Mouse (Mus musculus) NIH3T3 (cell line): ENCODE data around the gene Vmn1r93.
"Not testable (repeated sequence)": the region's sequence is repeated elsewhere in the genome, so short reads cannot be mapped to it uniquely, and the experiment has no call there.

ENCODE experiments used
- DNase-seq: peaks from one replicate; pipeline ENCODE4 v3.0.0-alpha.2; 2012; ENCODE audit warnings: low read depth

Vmn1r93 gene

DNA sequence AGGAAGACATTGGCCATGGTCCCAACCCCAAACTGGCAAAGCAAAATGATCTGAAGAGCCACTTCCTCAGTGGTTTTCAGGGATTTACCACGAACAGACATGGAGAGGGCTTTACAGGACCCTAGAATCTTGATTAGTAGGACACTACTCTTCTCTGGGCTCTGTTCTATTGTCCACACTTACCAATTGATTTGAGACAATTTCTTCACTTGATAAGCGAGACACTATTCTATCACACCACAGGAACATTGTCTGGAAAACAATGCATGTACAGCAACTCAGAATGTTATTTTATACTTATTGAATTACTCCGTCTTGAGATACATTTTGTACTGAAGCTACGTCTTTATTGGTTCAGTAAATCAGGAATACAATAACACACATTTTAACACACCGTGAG is at the start of gene Vmn1r93:
TSS of gene Vmn1r93 (minus strand) at position 101 of the 400 bp plus-strand sequence.
- DNase-seq, result not testable (repeated sequence)

- not testable (repeated sequence) for DNase-seq
Measured at GRCm38 (mm10) chr7:20168277-20168676, 29.4 kb upstream of the Vmn1r93 start, which contains the start of gene Vmn1r94. Gene Vmn1r94 (minus strand): TSS chr7:20168377.

DNA sequence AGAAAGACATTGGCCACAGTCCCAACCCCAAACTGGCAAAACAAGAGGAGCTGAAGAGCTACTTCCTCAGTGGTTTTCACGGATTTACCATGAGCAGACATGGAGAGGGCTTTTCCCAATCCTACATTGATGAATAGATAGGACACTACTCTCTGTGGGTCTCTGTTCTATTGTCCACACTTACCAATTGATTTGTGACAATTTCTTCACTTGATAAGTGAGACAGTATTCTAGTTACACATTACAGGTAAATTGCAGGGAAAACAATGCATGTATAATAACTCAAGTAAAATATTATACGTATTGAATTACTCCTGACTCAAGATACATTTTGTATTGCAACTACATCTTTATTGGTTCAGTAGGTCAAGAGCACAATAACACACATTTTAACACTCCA is 16.4 kb downstream of the Vmn1r93 start, which contains the start of gene Gm16442:
TSS of gene Gm16442 (minus strand) at position 101 of the 400 bp plus-strand sequence.
- not testable (repeated sequence) for DNase-seq

DNA sequence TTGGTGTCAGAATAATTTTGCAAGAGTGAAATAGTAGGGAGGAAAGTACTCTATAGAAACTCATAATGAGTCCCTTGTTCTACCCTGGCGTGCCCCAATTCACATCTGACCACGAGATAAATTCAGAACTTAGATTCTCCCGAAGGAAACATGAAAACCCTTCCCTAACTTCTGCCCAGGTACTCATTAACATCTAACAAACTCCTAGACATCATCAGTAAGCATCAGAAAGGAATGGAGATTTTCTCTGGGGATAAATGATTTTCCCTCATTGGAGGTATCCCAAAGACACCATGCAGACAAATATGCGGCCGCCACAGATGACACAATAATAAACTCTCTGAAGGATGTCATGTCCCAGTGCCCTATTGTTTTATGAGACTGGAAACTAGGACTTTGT is 39.5 kb downstream of the Vmn1r93 start, which contains the start of gene Vmn1r91:
TSS of gene Vmn1r91 (plus strand) at position 301 of the 400 bp plus-strand sequence.
- not testable (repeated sequence) for DNase-seq
